Mouse (Mus musculus) spleen, adult 2 months (tissue): ENCODE measurements around the gene Ptch1. TPM values are rescaled to one million over a fixed set of nuclear protein-coding genes. Genes with fewer than 3 reads are reported as not detected.

Experiments used
- DNase-seq, 2 experiments: peaks; one replicate each; pipeline versions ENCODE4 v3.0.0 to v3.0.0-alpha.2; 2012 to 2021; ENCODE audit warnings: low spot score in 2 of 2, low read depth in 1 of 2
- H3K27ac ChIP-seq: fragments of 200-500 bp; 2 replicates; pipeline ENCODE4 v1.5.1; 2012; ENCODE audit warnings: low read length, inconsistent platforms; ENCODE audit not compliant: insufficient read depth
- H3K27me3 ChIP-seq: fragments of 200-500 bp; 2 replicates; pipeline ENCODE4 v1.6.1; 2012; ENCODE audit warnings: mild to moderate bottlenecking, moderate library complexity, low read length, inconsistent platforms; ENCODE audit not compliant: control insufficient read depth, insufficient read depth
- H3K36me3 ChIP-seq: fragments of 200-500 bp; 2 replicates; pipeline ENCODE4 v1.6.1; 2012; ENCODE audit warnings: mild to moderate bottlenecking, low read length, inconsistent platforms; ENCODE audit not compliant: control insufficient read depth, insufficient read depth
- H3K4me1 ChIP-seq: fragments of 200-500 bp; 2 replicates; pipeline ENCODE4 v1.6.1; 2011; ENCODE audit warnings: inconsistent platforms; ENCODE audit not compliant: control insufficient read depth, insufficient read depth, insufficient read length
- H3K4me3 ChIP-seq: fragments of 200-500 bp; 2 replicates; pipeline ENCODE4 v1.5.1; 2011; ENCODE audit warnings: mild to moderate bottlenecking, inconsistent platforms; ENCODE audit not compliant: insufficient read depth, insufficient read length; ENCODE audit errors: extremely low read depth
- CTCF ChIP-seq: fragments of 200-500 bp; IDR thresholded peaks from 2 replicates; pipeline ENCODE4 v1.5.1; 2011; ENCODE audit warnings: mild to moderate bottlenecking, inconsistent platforms; ENCODE audit not compliant: insufficient read depth, insufficient read length, insufficient replicate concordance; ENCODE audit errors: extremely low read depth
- POLR2A ChIP-seq: fragments of 200-500 bp; IDR thresholded peaks from 2 replicates; pipeline ENCODE4 v1.6.1; 2011; ENCODE audit warnings: low read depth, low read length, inconsistent platforms
- WGBS: fragments of 180-500 bp; shearing (Covaris S2); methylation state at CpG from one replicate; pipeline ENCODE4 v1.1.7; 2018; 5-methylcytosine and 5-hydroxymethylcytosine counted together
- polyA plus RNA-seq: library from polyadenylated mRNA; depleted of rRNA; stranded (reverse); fragments of >200 nt; gene quantifications from 2 replicates; pipeline ENCODE4 v1.2.3, GENCODE M21; 2012

The Ptch1 gene
- polyA plus RNA-seq, 1 experiment, result 8.2 TPM

DNA sequence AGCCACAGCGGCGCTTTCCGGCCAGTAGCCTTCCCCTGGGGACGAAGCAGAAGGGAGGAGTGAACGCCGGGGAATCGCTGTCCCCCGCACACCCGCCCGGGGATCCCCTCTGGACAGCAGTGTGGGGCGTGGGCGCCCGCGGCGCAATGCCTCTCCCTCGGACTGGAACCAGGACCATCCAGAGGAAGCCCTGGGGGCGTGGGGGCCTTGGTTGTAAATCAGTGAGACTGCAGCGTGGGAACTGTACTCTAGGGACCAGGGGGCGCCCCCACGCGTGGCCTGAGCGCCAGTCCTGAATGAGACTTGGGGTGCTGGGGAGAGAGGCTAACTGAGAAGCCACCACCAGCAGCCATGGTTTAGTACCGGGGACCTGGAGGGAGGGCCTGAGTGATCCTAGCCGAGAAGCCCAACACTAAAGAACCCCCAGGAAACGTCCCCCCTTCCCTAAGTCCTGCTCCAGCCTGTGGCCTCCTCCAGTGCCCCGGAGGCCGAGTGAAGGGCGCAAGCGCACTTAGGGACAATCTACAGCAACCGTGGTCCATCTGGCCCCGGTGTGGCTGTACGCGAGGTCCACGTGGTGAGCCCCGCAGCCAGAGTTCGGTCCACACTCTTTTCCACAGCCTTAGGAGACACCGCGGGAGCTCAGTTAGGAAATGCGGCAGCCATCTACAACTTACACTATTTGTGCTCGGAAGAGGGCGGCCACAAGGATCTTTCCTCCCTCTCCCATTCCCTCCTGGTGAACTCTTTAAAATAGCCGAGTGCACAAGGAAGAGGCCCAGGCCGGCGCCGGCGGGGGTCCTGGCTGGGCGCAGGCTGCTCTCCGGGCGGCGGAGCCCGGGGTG is 9.4 kb downstream of the Ptch1 start:
- H3K4me1 ChIP-seq, result peaks cover 5% of the 10 kb centered on the region
- peak overlapping the region; percentile 81 for H3K4me3 ChIP-seq
- WGBS, result under 1% methylated on average over 51 of the region's 51 CpGs
- peak in 1 of 2 experiments; percentile 42 for DNase-seq
- TF ChIP-seq POLR2A, result no peak
- TF ChIP-seq CTCF, result no peak
- H3K27ac ChIP-seq, result peak overlapping the region; percentile 83
- no peaks in the 10 kb centered on the region for H3K27me3 ChIP-seq
- H3K36me3 ChIP-seq, result no peaks in the 10 kb centered on the region

DNA sequence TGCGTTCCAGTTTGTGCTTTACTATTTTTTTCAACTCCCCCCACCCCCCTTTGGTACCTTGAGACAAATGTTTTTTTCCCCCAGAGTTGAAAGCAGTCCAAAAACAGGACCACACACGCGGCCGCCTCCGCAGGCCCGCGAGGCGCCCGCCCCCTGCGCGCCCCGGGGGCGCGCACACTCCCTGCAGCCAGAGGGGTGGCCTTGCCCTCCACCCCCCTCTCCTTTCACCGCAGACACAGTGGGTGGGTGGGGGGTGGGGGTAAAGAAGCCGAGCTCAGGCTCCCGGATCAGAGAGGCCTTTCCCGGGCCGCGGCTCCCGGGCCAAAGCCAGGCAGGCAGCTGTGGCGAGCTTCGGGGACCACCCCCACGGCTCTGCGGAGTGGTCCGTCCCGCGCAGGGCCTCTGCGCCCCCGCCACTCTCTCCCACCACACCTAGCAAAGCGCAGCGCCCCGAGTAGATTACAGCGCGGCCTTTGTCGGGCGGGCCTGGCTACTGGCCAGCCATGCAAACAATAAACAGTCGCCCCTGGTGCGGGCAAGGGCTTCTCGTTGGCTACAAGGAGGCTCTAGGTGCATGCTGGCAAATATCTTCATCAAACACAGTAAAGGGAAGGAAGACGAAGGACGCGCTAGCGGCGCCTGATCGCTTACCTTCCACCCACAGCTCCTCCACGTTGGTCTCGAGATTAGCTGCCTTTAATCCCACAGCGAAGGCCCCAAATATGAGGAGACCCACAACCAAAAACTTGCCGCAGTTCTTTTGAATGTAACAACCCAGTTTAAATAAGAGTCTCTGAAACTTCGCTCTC is 10.2 kb downstream of the Ptch1 start:
- peak; percentile 50 to 66 for DNase-seq
- TF ChIP-seq CTCF (no peak), POLR2A (peak; percentile 80)
- Histone ChIP-seq H3K4me1 (peaks cover 5% of the 10 kb centered on the region), H3K4me3 (peak overlapping the region; percentile 81), H3K36me3 (no peaks in the 10 kb centered on the region), H3K27me3 (no peaks in the 10 kb centered on the region), H3K27ac (peak overlapping the region; percentile 83)
- WGBS, result under 1% methylated on average over 47 of the region's 51 CpGs

DNA sequence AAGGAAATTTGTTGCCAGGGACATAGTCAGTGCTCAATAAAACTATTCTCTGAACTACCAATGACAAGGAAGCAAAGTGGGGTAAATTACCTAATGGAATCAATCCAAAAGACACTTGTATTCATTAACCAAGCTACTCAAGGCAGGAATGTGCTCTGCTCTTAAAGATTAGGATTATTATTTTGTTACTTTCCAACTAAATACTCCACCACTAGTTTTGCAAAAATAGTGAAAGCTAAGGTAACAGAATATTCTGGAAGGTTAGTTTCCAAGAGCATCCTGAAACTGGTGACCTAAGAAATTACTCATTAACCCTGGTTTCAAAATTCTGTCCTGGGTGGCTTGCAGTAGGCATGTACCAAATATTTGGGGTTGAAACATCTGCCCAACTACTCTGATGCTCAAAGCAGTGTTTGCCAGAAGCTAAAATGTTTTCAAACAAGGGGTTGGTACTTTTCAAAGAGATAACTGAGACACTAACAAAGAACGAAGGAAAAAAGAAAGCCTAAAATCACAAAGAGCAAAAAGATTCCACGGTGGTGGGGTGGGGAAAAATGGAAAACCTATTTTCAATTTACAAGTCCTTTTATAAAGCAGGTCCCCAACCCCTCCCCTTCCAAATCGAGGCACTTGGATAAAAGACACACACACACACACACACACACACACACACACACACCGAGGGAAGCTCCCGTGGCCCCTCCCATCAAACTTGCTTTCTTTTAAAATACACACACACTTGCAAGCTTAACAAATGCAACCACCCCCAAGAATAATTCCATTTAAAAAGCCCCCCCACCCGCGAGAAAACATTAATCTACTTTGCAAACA is 11.0 kb downstream of the Ptch1 start:
- 3% methylated on average over 7 of the region's 7 CpGs for WGBS
- H3K27ac ChIP-seq, result no peak overlapping the region
- no peaks in the 10 kb centered on the region for H3K36me3 ChIP-seq
- H3K4me1 ChIP-seq, result peaks cover 3% of the 10 kb centered on the region; the same call in 1 of the 2 replicates
- TF ChIP-seq CTCF (no peak), POLR2A (no peak)
- no peaks in the 10 kb centered on the region for H3K27me3 ChIP-seq
- peak overlapping the region; percentile 81 for H3K4me3 ChIP-seq
- DNase-seq, result no peak

DNA sequence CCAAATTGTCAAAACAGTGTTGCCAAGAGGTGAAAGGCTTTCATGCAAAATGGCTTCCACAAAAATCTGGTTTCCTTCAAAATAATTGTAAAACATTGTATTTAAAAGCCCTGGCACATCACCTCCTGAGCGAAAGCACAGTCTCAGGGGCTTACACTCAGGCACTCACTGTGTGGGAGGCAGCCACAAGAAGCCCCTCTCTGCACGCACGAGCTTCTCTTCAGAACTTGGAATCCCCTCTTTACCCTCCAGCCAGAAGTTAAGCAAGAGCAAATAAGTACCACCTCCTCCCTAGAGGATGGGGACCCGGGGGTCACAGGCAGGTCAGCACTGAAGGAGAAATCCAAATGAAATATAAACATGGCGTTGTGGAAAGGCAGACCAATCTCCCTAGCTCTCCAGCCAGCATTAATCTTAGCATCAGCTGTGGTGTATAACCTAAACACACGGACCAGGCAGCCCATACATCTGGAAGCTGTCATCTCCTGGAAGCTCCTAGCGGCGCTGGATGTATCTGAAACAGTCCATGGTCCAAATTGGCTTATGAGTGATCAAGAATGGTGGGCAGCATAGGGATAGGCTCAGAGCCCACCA is 15.0 kb downstream of the Ptch1 start:
- no peak for DNase-seq
- H3K27ac ChIP-seq, result no peak overlapping the region
- TF ChIP-seq POLR2A (no peak), CTCF (no peak)
- no peaks in the 10 kb centered on the region for H3K36me3 ChIP-seq
- no peak overlapping the region for H3K4me3 ChIP-seq
- WGBS, result 81% methylated on average over 8 of the region's 8 CpGs
- no peaks in the 10 kb centered on the region for H3K4me1 ChIP-seq
- no peaks in the 10 kb centered on the region for H3K27me3 ChIP-seq

DNA sequence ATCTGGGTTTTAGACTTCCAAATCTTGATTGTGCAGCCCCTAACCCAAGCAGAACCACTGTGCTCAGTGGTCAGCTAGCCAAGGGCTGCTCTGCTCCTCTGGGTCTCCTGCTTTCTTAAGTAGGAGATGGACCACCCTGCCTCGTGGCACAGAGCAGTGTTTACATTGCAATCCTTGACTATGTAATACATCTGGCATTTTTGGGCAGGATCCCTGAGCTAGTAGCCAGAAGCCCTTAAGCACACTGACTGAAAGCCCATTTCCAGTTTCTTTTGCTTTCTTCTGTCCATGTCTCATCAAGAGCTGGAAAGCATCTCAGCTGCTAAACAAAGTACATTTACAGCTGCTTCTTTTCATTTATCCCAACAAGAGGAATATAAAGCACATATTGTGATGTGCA is 17.0 kb downstream of the Ptch1 start:
- H3K36me3 ChIP-seq, result no peaks in the 10 kb centered on the region
- H3K27me3 ChIP-seq, result no peaks in the 10 kb centered on the region
- H3K4me3 ChIP-seq, result no peak overlapping the region
- no peak overlapping the region for H3K27ac ChIP-seq
- H3K4me1 ChIP-seq, result peaks cover 6% of the 10 kb centered on the region; the same call in 1 of the 2 replicates
- no peak for DNase-seq
- WGBS, result 82% methylated on average over 1 of the region's 1 CpGs
- TF ChIP-seq POLR2A, result no peak
- TF ChIP-seq CTCF, result no peak

DNA sequence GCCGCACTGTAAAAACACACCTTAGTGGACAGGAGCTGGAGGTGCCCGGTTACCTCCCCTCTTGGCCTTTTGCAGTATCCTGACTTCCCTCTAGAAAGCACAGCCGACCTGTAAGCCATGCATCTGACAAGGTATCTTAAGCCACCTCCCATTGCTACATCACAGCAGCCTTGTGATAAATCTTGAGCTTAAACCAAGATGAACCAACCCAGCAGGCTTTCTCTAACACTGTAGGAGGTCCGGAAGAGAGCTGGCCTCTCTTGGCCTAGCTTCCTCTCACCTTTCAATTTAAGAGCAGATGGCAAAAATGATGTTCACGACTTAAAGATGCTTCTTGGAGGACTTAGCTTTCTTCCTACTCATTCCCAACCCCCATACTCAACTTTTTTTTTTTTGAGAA is 17.5 kb downstream of the Ptch1 start:
- Histone ChIP-seq H3K27me3 (no peaks in the 10 kb centered on the region), H3K36me3 (no peaks in the 10 kb centered on the region), H3K4me1 (peaks cover 6% of the 10 kb centered on the region; the same call in 1 of the 2 replicates), H3K27ac (no peak overlapping the region), H3K4me3 (no peak overlapping the region)
- no peak for DNase-seq
- TF ChIP-seq CTCF, result no peak
- no peak for TF ChIP-seq POLR2A
- 79% methylated on average over 5 of the region's 5 CpGs for WGBS
